Mouse (Mus musculus) stomach, embryonic 14.5 days (tissue): Measurements from ENCODE around the gene Gm3376. TPM values are rescaled to one million over a fixed set of nuclear protein-coding genes. Genes with fewer than 3 reads are reported as not detected.
"Not testable (repeated sequence)": the region's sequence is repeated elsewhere in the genome, so short reads cannot be mapped to it uniquely, and the experiment has no call there.

Experiments used
- ATAC-seq: fragments of 200-750 bp; cut with Nextera tagmentation; 2 replicates; pipeline ENCODE4 v1.8.0; 2017; ENCODE audit warnings: low read depth, moderate TSS enrichment; ENCODE audit not compliant: insufficient number of reproducible peaks, insufficient read depth, low FRiP score
- H3K27ac ChIP-seq: fragments of 300-500 bp; sonication (generic); 2 replicates; pipeline ENCODE4 v1.5.1; 2014; ENCODE audit warnings: mild to moderate bottlenecking, low read length, moderate library complexity, mixed read lengths
- H3K27me3 ChIP-seq: fragments of 300-500 bp; sonication (generic); 2 replicates; pipeline ENCODE4 v1.6.1; 2014; ENCODE audit warnings: low read length, control low read depth, mixed read lengths; ENCODE audit not compliant: control insufficient read depth, insufficient read depth
- H3K36me3 ChIP-seq: fragments of 300-500 bp; sonication (generic); 2 replicates; pipeline ENCODE4 v1.6.1; 2014; ENCODE audit warnings: mild to moderate bottlenecking, control low read depth, low read length, moderate library complexity, mixed read lengths; ENCODE audit not compliant: control insufficient read depth, insufficient read depth
- H3K4me1 ChIP-seq: fragments of 300-500 bp; sonication (generic); 2 replicates; pipeline ENCODE4 v1.6.1; 2014; ENCODE audit warnings: low read length, control low read depth, mixed read lengths; ENCODE audit not compliant: control insufficient read depth, insufficient read depth
- H3K4me2 ChIP-seq: fragments of 300-500 bp; sonication (generic); replicated peaks from 2 replicates; pipeline ENCODE4 v1.6.1; 2014; ENCODE audit warnings: low read depth, low read length, control low read depth
- H3K4me3 ChIP-seq: fragments of 300-500 bp; sonication (generic); 2 replicates; pipeline ENCODE4 v1.5.1; 2014; ENCODE audit warnings: low read depth, low read length, control low read depth
- H3K9ac ChIP-seq: fragments of 300-500 bp; sonication (generic); replicated peaks from 2 replicates; pipeline ENCODE4 v1.6.1; 2014; ENCODE audit warnings: low read depth, mild to moderate bottlenecking, control low read depth, low read length, moderate library complexity, mixed read lengths
- H3K9me3 ChIP-seq: fragments of 300-500 bp; sonication (generic); 2 replicates; pipeline ENCODE4 v1.6.1; 2016; ENCODE audit warnings: low read depth, low read length, control low read depth; ENCODE audit not compliant: control insufficient read depth
- WGBS: fragments of 180-500 bp; shearing (Covaris S2); extraction: QIAGEN DNeasy Blood & Tissue Kit; methylation state at CpG from one replicate; pipeline ENCODE4 v1.1.7; 2014; 5-methylcytosine and 5-hydroxymethylcytosine counted together
- polyA plus RNA-seq: library from polyadenylated mRNA; unstranded; fragments of >200 nt; fragmentation: Nextera tagmentation; extraction: Ambion mirVana; gene quantifications from 2 replicates; pipeline ENCODE4 v1.2.1, GENCODE M21; 2014

The Gm3376 gene
- polyA plus RNA-seq: not detected in 2 replicates

GRCm38 (mm10) chrY:3771373-3771772, at the start of gene Gm3376:
Gm3376 (plus strand) TSS chrY:3771673.
- not testable (repeated sequence) for ATAC-seq, H3K4me2 ChIP-seq, H3K27ac ChIP-seq, H3K4me3 ChIP-seq, H3K4me1 ChIP-seq, H3K9ac ChIP-seq, H3K9me3 ChIP-seq, H3K27me3 ChIP-seq, H3K36me3 ChIP-seq
- whole genome bisulfite sequencing: no CpG with 5 or more reads among the region's 9 CpGs
